Mouse (Mus musculus) forelimb bud, embryonic 11.5 days (tissue): ENCODE data around the gene R3hdm4.

Experiments used
- DNase-seq: peaks from one replicate; pipeline ENCODE4 v3.0.0-alpha.2; 2012; ENCODE audit warnings: low read depth, low spot score

Gene R3hdm4

DNA sequence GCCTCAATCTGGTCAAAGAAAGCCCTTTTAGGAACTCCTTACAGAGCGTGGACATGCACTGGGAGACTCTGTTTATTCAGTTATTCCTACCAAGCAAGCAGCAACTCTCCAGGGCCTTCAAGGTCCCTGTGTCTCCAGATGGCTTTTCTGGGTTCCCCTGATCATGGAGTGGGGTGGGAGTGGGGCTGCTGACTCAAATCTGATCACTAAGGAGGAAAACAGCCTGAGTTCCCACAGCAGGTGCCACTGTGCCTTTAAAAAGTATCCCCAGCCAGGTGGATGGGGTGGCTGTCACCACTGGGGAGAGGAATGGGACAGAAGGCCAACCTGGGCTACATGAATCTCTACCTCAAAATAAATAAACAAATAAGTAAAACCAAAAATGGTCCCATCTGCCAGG lies 22.0 kb upstream of the R3hdm4 start:
- DNase-seq = no peak

DNA sequence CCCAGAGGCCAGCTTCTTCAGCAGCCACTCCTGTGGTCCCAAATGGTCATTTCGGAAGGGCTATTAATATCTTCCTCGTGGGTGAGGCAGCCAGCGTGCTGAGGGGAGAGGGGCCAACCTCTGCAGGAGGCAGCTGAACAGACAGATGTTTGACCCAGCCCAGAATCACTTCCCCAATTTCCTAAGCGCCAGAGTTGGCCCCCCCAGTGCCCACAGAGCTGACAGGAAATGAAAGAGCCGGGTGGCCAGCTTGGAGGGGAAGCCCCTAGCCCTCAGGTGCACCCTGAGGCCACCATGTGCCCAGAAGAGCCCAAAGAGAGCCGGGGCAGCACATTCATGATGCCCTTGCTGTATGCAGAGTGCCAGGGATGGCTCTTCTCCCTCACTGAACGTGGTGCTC lies 19.7 kb upstream of the R3hdm4 start:
- DNase-seq = no peak

- DNase-seq = no peak
Observed at GRCm38 (mm10) chr10:79937775-79938526, 16.9 kb upstream of the R3hdm4 start.

GRCm38 (mm10) chr10:79936911-79937441 lies 16.0 kb upstream of the R3hdm4 start:
- DNase-seq = no peak

GRCm38 (mm10) chr10:79936284-79936910 lies 15.4 kb upstream of the R3hdm4 start:
- no peak for DNase-seq

DNA sequence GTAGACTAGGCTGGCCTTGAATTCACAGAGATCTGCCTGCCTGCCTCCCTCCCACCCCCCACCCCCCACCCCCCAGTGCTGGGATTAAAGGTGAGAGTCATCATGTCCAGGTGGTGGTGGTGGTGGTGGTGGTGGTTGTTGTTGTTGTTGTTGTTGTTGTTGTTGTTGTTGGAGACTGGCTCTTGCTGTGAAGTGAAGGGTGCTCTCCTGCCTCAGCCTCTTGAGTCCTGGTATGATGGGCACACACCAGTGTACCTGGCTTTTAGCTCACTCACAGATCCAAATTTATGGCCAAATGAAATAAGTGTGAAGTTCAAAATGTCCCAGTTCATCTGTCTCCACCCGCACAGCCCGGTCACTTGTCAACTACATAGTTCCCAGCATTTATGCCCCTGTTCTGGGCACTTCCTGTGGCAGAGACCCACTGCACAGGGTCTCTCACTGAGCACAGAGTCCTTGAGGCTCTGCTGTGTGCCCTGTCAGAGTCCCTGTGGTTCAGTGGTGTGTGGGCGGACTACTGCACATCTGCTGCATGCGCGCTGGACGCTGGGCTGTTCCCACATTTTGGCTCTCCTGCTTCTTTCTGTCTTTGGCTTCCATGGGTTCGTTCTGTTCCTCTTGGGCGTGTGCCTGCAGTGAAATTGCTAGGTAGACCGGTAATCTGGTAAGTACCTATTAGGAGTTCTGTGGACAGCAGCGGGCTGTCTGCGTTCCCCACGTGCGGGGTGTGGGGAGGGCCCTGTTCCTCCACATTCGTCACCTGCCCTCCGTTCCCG lies 14.0 kb upstream of the R3hdm4 start:
- DNase-seq = no peak

DNA sequence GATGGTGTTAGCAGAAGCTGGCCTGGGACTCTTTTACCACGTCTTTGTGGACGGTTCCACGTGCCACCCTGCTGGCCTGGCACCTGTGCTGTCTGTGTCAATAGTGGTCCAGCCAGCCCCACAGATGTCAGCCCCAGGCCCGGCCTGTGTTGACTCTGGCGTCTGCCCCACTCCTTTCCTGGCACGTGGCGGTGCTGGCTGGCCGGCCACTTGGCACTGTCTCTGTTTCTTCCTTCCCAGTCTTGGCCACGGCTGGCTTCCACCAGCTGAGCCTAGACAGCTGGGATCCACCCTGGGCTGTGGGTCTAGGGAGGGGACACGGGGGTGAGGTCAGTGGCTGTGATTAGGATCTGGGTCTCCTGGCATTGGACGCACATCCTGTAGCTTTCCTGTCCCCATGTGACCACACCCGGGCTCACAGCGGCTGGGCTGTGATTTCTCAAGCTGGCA lies 13.3 kb upstream of the R3hdm4 start:
- DNase-seq = no peak

DNA sequence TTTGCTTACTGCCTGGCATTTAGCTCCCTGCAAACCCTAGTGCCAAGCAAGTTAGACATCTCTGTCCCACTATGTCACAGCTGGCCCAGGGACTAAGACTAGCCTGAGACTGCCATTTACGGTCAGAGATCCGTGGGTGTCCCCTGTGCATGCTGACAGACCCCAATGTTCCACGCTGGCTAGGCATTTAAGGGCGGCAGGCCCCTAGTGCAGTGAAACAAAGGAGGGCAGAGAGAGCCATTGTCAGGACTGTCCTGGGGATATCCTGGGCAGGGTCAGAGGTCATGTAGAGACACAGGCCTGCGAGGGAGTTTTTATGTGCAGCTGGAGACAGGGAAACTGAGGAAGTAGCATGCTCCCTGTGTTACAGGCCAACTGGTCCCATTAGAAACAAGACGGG lies 12.9 kb upstream of the R3hdm4 start:
- DNase-seq = no peak

- DNase-seq = no peak
Observed at GRCm38 (mm10) chr10:79933145-79933679, 12.2 kb upstream of the R3hdm4 start.

- DNase-seq = peak; percentile 86
Observed at GRCm38 (mm10) chr10:79932736-79933135, 11.7 kb upstream of the R3hdm4 start.

DNA sequence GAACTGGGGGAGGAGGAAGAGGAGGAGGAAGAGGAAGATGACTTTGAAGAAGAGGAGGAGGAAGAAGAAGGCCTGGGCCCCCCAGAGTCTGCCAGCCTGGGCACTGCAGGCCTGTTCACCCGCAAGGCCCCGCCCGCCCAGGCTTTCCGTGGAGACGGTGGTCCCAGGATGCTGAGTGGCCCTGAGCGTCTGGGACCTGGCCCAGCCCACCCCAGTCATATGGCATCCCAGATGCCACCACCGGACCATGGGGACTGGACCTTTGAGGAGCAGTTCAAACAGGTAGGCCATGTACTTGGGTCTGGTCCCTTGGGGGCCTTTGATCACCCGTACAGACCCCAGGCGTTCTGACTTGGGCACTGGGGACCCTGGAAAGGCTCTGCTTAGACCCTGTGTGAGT lies 10.8 kb upstream of the R3hdm4 start:
- no peak for DNase-seq

DNA sequence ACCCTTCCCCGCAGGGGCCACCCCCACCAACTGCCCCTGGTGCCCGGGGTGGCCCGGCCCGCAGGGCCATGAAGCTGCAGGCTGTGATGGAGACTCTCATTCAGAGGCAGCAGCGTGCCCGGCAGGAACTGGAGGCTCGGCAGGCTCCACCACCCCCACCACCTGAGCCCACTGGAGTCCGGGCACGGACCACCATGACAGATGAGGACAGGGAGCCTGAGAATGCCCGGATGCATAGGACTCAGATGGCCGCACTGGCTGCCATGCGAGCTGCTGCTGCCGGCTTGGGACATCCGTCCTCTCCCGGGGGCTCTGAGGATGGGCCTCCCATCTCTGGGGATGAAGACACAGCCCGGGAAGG lies 9.8 kb upstream of the R3hdm4 start:
- no peak for DNase-seq

- no peak for DNase-seq
Observed at GRCm38 (mm10) chr10:79929967-79930825, 9.2 kb upstream of the R3hdm4 start.

GRCm38 (mm10) chr10:79928907-79929701 lies 8.1 kb upstream of the R3hdm4 start:
- no peak for DNase-seq

DNA sequence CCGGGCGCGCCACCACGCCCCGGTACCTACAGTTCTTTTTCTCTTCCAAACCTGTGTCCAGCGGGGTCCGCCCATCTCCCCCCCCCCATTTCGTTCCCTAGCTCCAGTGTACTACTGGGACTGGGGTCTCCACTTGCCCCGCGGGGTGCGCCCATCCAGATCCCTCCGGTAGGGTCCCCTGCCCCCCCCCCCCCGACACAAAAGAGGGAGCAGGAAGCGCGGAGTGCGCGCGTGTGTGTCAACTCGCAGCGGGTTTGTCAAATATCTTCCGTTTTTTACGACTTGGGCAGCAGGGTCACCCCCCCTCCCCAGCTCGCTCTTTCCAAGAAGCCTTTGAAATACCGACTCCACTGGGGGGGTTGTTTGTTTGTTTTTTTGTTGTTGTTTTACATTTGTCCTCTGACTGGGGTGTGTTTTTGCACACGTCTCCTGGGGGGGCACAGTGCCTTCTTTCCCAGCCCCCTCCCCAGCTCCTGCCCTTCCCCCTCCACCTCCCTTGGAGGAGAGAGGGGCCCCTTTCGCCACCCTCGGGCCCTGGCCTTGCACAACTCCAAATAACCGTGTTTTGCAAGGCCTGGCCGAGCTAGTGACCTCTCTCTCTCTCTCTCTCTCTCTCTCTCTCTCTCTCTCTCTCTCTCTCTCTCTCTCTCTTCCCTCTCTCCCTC lies 7.2 kb upstream of the R3hdm4 start:
- DNase-seq = no peak

DNA sequence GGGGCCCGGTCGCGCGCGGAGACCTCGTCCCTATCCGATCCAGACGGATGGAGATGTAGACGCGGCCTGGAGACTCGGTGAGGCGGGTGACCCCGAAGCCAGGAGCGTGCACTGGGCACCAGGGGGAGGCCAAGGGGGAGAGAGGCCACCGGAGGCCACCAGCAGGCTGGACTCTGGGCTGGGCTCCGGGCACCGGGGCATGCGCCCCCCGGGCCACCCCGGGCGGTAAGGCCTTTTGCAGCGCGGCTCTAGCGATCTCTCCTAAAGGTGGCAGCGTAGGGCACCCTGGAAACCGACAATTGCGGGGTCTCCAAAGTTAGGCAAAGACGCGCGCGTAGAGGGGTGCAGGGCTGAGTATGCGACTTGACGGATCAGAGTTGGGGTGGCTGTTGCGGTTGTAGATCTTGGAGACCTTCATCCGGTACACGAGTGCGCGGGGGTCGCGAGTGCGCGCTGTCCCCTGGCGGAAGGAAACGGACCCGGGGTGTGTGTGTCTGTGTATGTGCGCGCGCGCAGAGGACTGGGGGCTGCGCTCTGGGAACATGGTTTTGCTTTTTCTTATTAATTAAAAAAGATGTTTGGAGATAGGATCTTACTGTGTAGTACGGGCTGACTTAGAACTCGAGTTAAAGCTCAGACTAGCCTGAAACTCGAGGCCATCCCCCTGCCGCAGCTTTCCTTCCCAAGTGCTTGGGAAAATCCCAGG lies 6.5 kb upstream of the R3hdm4 start:
- DNase-seq = no peak

- peak; percentile 95 for DNase-seq
Observed at GRCm38 (mm10) chr10:79926491-79927323, 5.7 kb upstream of the R3hdm4 start, which contains the start of gene Arid3a. Gene Arid3a, plus strand, starts transcription at chr10:79927043.
